Mouse (Mus musculus): Measurements from ENCODE around the gene Plgrkt. TPM values are rescaled to one million over a fixed set of nuclear protein-coding genes. Genes with fewer than 3 reads are reported as not detected.
A peak's percentile ranks its signal among the peaks of the same experiment; 100 is the strongest.

Plgrkt gene
- polyA plus RNA-seq, 1 experiment from 2014 or later: 82.4 TPM

- H3K4me3 ChIP-seq (ENCODE audit: low read depth, low read length): no peak overlapping the region
- no peaks in the 10 kb centered on the region for H3K27me3 ChIP-seq (ENCODE audit: control insufficient read depth, insufficient read depth, low read depth, low read length)
- H3K9me3 ChIP-seq (replicated peaks; ENCODE audit: control insufficient read depth, low read length, poor library complexity, severe bottlenecking): no peaks in the 10 kb centered on the region
- H3K9ac ChIP-seq (ENCODE audit: low read depth, low read length): no peak overlapping the region
- ATAC-seq: no peak
- H3K4me1 ChIP-seq (ENCODE audit: control insufficient read depth, insufficient read depth, low read length): no peaks in the 10 kb centered on the region
- no peak overlapping the region for H3K4me2 ChIP-seq (ENCODE audit: low read length)
- WGBS: 79% methylated on average over 6 of the region's 6 CpGs
- H3K27ac ChIP-seq (ENCODE audit: low read length): no peak overlapping the region
- peaks cover 8% of the 10 kb centered on the region; the same call in 1 of the 2 replicates for H3K36me3 ChIP-seq (ENCODE audit: control insufficient read depth, insufficient read depth, low read length)
These were observed 21.6 kb downstream of the Plgrkt start for GRCm38 (mm10) chr19:29345636-29346035.

GRCm38 (mm10) chr19:29344868-29345267 lies 22.3 kb downstream of the Plgrkt start:
- H3K36me3 ChIP-seq (ENCODE audit: control insufficient read depth, insufficient read depth, low read length): peaks cover 2% of the 10 kb centered on the region; the same call in 1 of the 2 replicates
- ATAC-seq: no peak
- no peaks in the 10 kb centered on the region for H3K4me1 ChIP-seq (ENCODE audit: control insufficient read depth, insufficient read depth, low read length)
- H3K9ac ChIP-seq (ENCODE audit: low read depth, low read length): no peak overlapping the region
- H3K27ac ChIP-seq (ENCODE audit: low read length): no peak overlapping the region
- no peaks in the 10 kb centered on the region for H3K9me3 ChIP-seq (replicated peaks; ENCODE audit: control insufficient read depth, low read length, poor library complexity, severe bottlenecking)
- H3K4me2 ChIP-seq (ENCODE audit: low read length): no peak overlapping the region
- no peaks in the 10 kb centered on the region for H3K27me3 ChIP-seq (ENCODE audit: control insufficient read depth, insufficient read depth, low read depth, low read length)
- H3K4me3 ChIP-seq (ENCODE audit: low read depth, low read length): no peak overlapping the region

- H3K4me1 ChIP-seq (ENCODE audit: control insufficient read depth, insufficient read depth, low read length): no peaks in the 10 kb centered on the region
- 90% methylated on average over 6 of the region's 6 CpGs for WGBS
- H3K27ac ChIP-seq (ENCODE audit: low read length): no peak overlapping the region
- H3K4me3 ChIP-seq (ENCODE audit: low read depth, low read length): no peak overlapping the region
- H3K9me3 ChIP-seq (replicated peaks; ENCODE audit: control insufficient read depth, low read length, poor library complexity, severe bottlenecking): no peaks in the 10 kb centered on the region
- no peak overlapping the region for H3K9ac ChIP-seq (ENCODE audit: low read depth, low read length)
- H3K27me3 ChIP-seq (ENCODE audit: control insufficient read depth, insufficient read depth, low read depth, low read length): no peaks in the 10 kb centered on the region
- no peak for ATAC-seq
- H3K4me2 ChIP-seq (ENCODE audit: low read length): no peak overlapping the region
- H3K36me3 ChIP-seq (ENCODE audit: control insufficient read depth, insufficient read depth, low read length): no peaks in the 10 kb centered on the region
These were observed 24.9 kb downstream of the Plgrkt start for GRCm38 (mm10) chr19:29342281-29342680.

GRCm38 (mm10) chr19:29341029-29341428 lies 26.2 kb downstream of the Plgrkt start:
- H3K9ac ChIP-seq (ENCODE audit: low read depth, low read length): no peak overlapping the region
- H3K4me1 ChIP-seq (ENCODE audit: control insufficient read depth, insufficient read depth, low read length): no peaks in the 10 kb centered on the region
- WGBS: 82% methylated on average over 4 of the region's 4 CpGs
- no peaks in the 10 kb centered on the region for H3K27me3 ChIP-seq (ENCODE audit: control insufficient read depth, insufficient read depth, low read depth, low read length)
- no peak overlapping the region for H3K27ac ChIP-seq (ENCODE audit: low read length)
- H3K36me3 ChIP-seq (ENCODE audit: control insufficient read depth, insufficient read depth, low read length): no peaks in the 10 kb centered on the region
- no peaks in the 10 kb centered on the region for H3K9me3 ChIP-seq (replicated peaks; ENCODE audit: control insufficient read depth, low read length, poor library complexity, severe bottlenecking)
- ATAC-seq: no peak
- no peak overlapping the region for H3K4me3 ChIP-seq (ENCODE audit: low read depth, low read length)
- no peak overlapping the region for H3K4me2 ChIP-seq (ENCODE audit: low read length)

- no peaks in the 10 kb centered on the region for H3K36me3 ChIP-seq (ENCODE audit: control insufficient read depth, insufficient read depth, low read length)
- ATAC-seq: no peak
- H3K4me2 ChIP-seq (ENCODE audit: low read length): no peak overlapping the region
- no peaks in the 10 kb centered on the region for H3K27me3 ChIP-seq (ENCODE audit: control insufficient read depth, insufficient read depth, low read depth, low read length)
- no peak overlapping the region for H3K4me3 ChIP-seq (ENCODE audit: low read depth, low read length)
- H3K9me3 ChIP-seq (replicated peaks; ENCODE audit: control insufficient read depth, low read length, poor library complexity, severe bottlenecking): no peaks in the 10 kb centered on the region
- no peak overlapping the region for H3K9ac ChIP-seq (ENCODE audit: low read depth, low read length)
- H3K4me1 ChIP-seq (ENCODE audit: control insufficient read depth, insufficient read depth, low read length): peaks cover 11% of the 10 kb centered on the region; the same call in 1 of the 2 replicates
- H3K27ac ChIP-seq (ENCODE audit: low read length): no peak overlapping the region
- 93% methylated on average over 2 of the region's 2 CpGs for WGBS
These were observed 30.6 kb downstream of the Plgrkt start for GRCm38 (mm10) chr19:29336624-29337023.

- WGBS: 1% methylated on average over 23 of the region's 23 CpGs
- Histone ChIP-seq H3K9me3 (replicated peaks; ENCODE audit: control insufficient read depth, low read length, poor library complexity, severe bottlenecking) (no peaks in the 10 kb centered on the region), H3K4me1 (ENCODE audit: control insufficient read depth, insufficient read depth, low read length) (peaks cover 11% of the 10 kb centered on the region; the same call in 1 of the 2 replicates), H3K27ac (ENCODE audit: low read length) (peak within 1 kb of the TSS; percentile 61; the same call in 1 of the 2 replicates), H3K36me3 (ENCODE audit: control insufficient read depth, insufficient read depth, low read length) (no peaks in the 10 kb centered on the region), H3K4me3 (ENCODE audit: low read depth, low read length) (peak within 1 kb of the TSS; percentile 52), H3K4me2 (ENCODE audit: low read length) (peak within 1 kb of the TSS; percentile 86), H3K27me3 (ENCODE audit: control insufficient read depth, insufficient read depth, low read depth, low read length) (no peaks in the 10 kb centered on the region), H3K9ac (ENCODE audit: low read depth, low read length) (peak within 1 kb of the TSS; percentile 80)
- peak; percentile 90 for ATAC-seq
These were observed 33.0 kb downstream of the Plgrkt start, which contains the start of gene Rln1 for GRCm38 (mm10) chr19:29334068-29334745. Rln1 (minus strand) TSS chr19:29334670.

- H3K4me3 ChIP-seq (ENCODE audit: low read depth, low read length): no peak overlapping the region
- H3K9ac ChIP-seq (ENCODE audit: low read depth, low read length): no peak overlapping the region
- H3K27me3 ChIP-seq (ENCODE audit: control insufficient read depth, insufficient read depth, low read depth, low read length): peaks cover 3% of the 10 kb centered on the region; the same call in 1 of the 2 replicates
- no peak overlapping the region for H3K27ac ChIP-seq (ENCODE audit: low read length)
- no peaks in the 10 kb centered on the region for H3K36me3 ChIP-seq (ENCODE audit: control insufficient read depth, insufficient read depth, low read length)
- no peak for ATAC-seq
- H3K4me2 ChIP-seq (ENCODE audit: low read length): no peak overlapping the region
- 77% methylated on average over 13 of the region's 13 CpGs for WGBS
- no peaks in the 10 kb centered on the region for H3K9me3 ChIP-seq (replicated peaks; ENCODE audit: control insufficient read depth, low read length, poor library complexity, severe bottlenecking)
- peaks cover 6% of the 10 kb centered on the region; the same call in 1 of the 2 replicates for H3K4me1 ChIP-seq (ENCODE audit: control insufficient read depth, insufficient read depth, low read length)
These were observed 40.2 kb downstream of the Plgrkt start for GRCm38 (mm10) chr19:29326822-29327552.

- Histone ChIP-seq H3K27ac (ENCODE audit: low read length) (no peak overlapping the region), H3K4me1 (ENCODE audit: control insufficient read depth, insufficient read depth, low read length) (peaks cover 6% of the 10 kb centered on the region; the same call in 1 of the 2 replicates), H3K4me2 (ENCODE audit: low read length) (no peak overlapping the region), H3K27me3 (ENCODE audit: control insufficient read depth, insufficient read depth, low read depth, low read length) (peaks cover 3% of the 10 kb centered on the region; the same call in 1 of the 2 replicates), H3K9ac (ENCODE audit: low read depth, low read length) (no peak overlapping the region), H3K4me3 (ENCODE audit: low read depth, low read length) (no peak overlapping the region), H3K9me3 (replicated peaks; ENCODE audit: control insufficient read depth, low read length, poor library complexity, severe bottlenecking) (no peaks in the 10 kb centered on the region), H3K36me3 (ENCODE audit: control insufficient read depth, insufficient read depth, low read length) (no peaks in the 10 kb centered on the region)
- 85% methylated on average over 4 of the region's 4 CpGs for WGBS
- ATAC-seq: no peak
These were observed 40.8 kb downstream of the Plgrkt start for GRCm38 (mm10) chr19:29326396-29326795.

- Histone ChIP-seq H3K4me3 (ENCODE audit: low read depth, low read length) (no peak overlapping the region), H3K9me3 (replicated peaks; ENCODE audit: control insufficient read depth, low read length, poor library complexity, severe bottlenecking) (no peaks in the 10 kb centered on the region), H3K9ac (ENCODE audit: low read depth, low read length) (no peak overlapping the region), H3K4me2 (ENCODE audit: low read length) (no peak overlapping the region), H3K36me3 (ENCODE audit: control insufficient read depth, insufficient read depth, low read length) (no peaks in the 10 kb centered on the region), H3K4me1 (ENCODE audit: control insufficient read depth, insufficient read depth, low read length) (peaks cover 6% of the 10 kb centered on the region; the same call in 1 of the 2 replicates), H3K27me3 (ENCODE audit: control insufficient read depth, insufficient read depth, low read depth, low read length) (peaks cover 3% of the 10 kb centered on the region; the same call in 1 of the 2 replicates), H3K27ac (ENCODE audit: low read length) (no peak overlapping the region)
- WGBS: 73% methylated on average over 9 of the region's 9 CpGs
- no peak for ATAC-seq
These were observed 41.4 kb downstream of the Plgrkt start for GRCm38 (mm10) chr19:29325852-29326180.

Data from midbrain, embryonic 16.5 days (tissue).